Mouse (Mus musculus): ENCODE results near the gene Tob1. TPM values are rescaled to one million over a fixed set of nuclear protein-coding genes. Genes with fewer than 3 reads are reported as not detected.

Gene Tob1
- 10 to 100 TPM; 47.5 to 50.4 TPM for total RNA-seq (2021)
- long read RNA-seq, experiment 1, transcript Tob1-201 (2 exons, 2,288 nt) = major isoform, 65 of 66 reads
- long read RNA-seq, experiment 1, partial matches to known transcripts = 0 of 66 reads
- long read RNA-seq, experiment 1, other reads (novel, unspliced or antisense) = 1 of 66 reads
- long read RNA-seq, experiment 2, transcript Tob1-201 (2 exons, 2,288 nt) = major isoform, 32 of 35 reads
- long read RNA-seq, experiment 2, partial matches to known transcripts = 3 of 35 reads
- long read RNA-seq, experiment 2, other reads (novel, unspliced or antisense) = 0 of 35 reads

DNA sequence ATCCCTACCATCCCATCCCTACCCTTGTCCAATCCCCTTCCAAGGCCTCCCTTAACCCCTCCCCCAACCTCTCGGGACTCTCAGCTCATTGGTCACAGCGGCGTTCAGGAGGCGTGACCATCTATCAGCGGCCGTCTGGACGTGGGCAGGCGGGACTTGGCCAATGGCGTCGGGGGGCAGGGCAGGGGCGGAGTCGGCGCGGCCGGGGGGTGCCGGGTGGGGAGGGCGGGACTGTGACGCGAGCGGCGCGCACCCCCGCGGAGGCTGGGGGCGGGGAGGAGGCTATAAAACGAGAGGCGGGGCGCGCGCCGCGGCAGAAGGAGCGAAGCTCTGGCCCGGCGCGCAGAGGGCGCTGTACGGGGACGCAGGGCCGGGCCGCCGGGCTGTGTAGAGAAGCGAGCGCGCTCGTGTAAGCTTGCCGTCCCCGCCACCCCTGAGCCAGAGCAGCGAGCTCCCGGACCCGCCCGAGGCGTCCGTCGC is at the start of gene Tob1:
Tob1 (plus strand) TSS at position 331 of the 480 bp plus-strand sequence.
- DNase-seq = peak; percentile 96 to 99

DNA sequence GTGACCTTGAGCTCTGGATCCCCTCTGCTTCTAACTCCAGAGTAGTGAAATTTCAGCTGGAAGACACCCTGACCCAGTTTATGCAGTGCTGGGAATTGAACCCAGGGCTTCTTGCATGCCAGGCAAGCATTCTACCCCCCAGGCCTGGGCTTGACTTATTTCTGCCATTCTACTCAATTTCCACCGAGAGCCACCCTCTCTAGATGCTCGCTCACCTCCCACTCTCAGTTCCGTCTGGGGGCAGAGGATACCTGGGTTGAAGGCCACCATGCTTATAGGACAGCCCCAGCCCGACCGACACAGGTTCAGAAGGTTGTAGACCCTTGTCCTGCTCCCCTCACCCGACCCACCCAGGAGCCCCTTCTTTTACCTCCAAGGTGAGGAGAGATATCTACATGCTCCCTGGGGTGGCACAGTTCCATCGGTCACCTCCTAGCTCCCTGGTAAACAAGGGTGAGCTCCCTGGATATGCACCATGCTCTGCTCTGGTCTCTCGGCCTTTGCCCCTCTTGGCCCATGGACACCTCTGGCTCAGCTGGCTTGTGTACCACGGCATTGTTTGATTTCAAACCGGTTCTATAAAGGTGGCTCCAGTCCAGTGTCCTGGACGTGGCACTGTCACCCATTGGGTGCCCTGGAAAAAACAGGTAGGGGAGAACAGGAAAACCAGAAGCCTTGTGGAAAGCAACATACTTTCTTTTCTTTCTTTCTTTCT is 49.2 kb upstream of the Tob1 start:
- no peak for DNase-seq

DNA sequence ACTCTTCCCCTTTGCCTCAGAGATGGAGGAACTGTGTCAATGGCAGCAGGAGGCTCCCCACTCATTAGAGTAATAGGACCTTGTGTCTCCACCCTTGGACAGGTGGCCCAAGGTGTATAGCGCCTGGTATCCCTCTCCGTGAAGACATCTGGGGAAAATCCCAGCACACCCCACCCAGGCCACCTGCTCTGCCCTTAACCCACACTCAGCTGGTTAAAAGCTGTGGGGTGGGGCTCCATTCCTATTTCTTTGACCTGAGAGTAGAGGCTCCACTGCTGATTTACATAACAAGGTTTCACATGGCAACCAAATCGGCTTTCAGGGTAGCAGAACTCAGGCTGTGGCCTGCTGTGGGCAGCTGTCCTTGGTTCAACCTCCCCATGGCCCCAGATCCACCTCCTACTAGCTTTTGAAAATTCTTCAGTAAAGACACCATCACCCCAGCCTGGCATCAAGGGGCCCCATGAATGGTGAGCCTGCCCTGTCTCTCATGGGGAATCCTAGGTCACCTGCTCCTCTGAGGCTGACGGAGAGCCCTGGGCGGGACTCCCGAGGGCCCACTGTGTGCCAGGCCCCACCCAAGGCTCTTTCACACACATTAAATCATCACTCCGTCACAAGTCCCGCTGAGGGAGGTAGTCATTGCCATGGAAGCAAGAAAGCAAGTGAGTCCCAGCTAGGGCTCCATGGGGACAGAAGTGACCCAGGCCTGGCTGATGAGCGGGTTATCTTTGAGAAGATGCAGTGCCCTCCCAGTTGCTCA is 48.1 kb upstream of the Tob1 start:
- no peak for DNase-seq

DNA sequence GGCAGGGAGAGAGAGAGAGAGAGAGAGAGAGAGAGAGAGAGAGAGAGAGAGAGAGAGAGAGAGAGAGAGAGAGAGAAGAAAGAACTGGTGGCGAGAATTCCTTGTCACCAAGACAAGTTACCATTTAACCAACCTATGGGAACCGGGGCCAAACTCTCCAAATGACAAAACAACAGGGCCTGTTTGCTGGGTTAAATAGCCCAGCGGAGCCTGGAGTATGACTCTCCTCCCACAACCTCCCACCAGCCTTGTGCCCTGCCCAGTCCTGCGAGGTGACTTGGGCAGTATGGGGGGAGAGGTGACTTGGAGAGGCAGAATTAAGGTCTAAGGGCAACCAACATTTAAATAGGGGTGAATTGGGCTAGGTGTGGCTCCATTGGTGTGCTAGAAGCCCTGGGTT is 45.5 kb upstream of the Tob1 start:
- no peak for DNase-seq

DNA sequence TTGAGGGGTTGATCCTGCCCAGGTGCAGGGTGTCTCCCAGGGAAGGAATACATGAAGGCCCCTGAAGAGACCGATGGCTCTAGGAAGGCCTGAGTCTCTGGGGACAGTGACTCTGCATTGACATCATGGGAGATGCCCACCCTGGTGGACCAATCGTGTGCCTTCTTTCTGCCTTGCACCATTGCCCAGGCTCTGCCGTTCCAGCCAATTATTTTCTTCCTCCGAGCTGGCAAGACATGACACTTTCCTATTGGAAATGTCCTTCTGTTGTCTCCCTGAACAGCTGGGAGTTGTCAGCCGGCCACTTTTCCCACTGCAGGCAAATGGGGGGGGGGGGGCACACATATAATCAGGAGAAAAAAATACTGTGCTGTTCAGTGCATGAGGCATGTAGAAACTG is 43.0 kb upstream of the Tob1 start:
- DNase-seq = no peak

DNA sequence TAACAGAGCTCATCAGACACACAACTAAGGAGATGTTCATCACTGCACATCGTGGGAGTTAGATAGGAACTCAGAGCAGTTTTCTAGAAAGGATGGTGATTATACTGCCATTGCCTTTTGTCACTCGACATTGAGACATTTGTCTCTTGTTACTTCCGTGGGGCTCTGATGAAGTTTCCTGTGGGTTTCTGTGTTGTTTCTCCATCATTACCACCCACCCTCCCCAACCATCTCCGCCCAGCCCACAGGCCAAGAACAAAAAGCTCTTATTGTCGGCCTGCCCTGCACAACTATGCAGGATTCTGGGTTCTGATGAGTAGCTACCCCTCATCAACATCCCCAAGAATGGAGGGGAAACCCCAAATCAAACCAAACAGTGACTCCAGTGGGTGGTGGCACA is 41.7 kb upstream of the Tob1 start:
- no peak for DNase-seq

DNA sequence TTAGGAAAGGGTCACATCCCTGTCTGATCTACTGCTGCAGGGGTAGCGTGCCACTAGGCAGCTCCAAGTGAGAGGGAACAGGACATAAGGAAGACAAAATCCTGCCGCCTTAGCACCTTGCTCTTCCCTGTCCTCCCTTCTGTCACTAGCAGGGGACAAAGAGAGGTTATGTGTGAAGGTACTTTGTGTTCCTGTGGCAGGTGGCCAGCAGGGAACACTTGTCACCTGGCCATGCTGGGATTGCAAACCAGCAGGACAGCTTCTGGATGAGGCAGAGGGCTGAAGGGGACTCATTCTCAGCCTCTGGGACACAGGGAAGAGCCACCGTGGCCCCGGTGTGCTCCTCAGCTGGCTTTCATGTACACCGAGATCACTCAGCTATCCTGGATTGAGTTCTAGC is 39.6 kb upstream of the Tob1 start:
- peak in 1 of 2 experiments; percentile 42 for DNase-seq

DNA sequence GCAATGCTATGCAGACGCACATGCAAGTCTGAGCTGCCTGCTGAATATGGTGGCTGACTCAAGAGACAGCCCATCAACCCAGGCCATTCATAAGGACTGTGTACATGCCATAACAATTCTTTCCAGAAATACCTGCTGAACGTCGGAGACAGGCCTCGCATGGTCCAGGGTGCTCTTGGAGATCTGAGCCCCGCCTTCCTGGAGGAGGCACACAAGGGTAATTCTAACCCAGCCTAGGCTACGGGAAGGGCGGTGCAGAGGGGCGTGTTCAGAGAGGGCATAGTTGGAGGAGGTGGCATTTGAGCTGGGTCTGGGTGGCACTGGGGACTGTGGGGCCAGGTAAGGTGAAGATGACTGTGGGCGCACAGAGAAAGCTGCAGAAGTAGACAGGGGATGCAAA is 39.1 kb upstream of the Tob1 start:
- DNase-seq = no peak

DNA sequence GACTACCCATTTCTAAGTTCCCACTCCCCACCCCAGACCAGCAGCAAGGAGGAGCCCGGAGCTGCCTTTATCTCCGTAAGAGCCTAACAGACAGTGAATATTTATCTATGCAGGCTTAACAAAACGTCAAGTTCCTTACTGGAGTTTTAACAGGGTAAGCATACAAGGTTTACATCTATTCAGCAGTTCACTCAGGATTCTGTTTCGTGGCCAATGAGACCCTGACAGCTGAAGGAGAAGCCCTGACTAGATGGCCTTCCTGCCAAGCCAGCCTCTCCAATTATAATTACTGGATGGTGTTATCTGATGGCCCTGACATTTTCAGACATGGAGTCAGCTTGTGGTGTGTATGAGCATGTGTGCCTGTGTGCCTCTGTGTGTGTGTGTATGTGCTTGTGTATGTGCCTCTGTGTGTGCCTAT is 37.5 kb upstream of the Tob1 start:
- no peak for DNase-seq

DNA sequence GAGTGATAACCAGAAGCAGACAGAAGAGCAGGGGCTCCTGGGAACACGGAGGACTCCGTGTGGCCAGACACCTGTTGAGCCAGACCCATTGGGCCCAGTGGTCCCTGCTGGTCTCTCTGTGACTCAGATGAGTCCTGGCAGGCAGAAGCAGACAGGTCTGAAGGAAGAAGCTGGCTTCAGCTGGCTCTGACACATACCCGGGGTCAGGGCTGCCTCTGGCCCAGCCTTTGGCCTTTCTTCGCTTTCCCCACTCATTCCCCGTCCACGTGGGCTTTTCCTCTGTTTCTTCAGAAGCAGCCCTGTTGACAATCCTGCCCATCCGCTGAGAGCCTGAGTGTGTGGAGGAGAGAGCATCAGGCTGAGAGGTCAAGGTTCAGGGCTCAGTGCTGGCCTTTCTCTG is 36.0 kb upstream of the Tob1 start:
- no peak for DNase-seq

DNA sequence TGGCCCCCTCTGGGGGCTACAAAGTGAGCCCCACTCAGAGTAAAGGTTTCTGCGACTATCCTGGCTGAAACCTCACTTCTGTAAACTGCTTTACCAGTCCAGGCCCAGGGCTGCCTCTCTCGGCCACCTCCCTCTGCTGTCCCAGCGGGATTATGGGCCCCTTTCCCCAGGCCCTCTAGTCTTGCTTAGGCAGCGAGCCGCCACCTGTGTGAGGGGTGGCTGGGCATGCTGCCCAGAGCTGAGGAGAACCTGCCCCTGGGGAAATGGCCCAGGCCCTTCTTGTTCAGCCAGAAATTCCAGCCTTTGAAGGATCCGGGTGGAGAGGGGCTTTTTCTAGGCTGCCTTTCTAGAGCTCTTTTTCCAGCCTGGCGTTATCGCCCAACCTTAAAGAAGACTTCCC is 35.6 kb upstream of the Tob1 start:
- no peak for DNase-seq

DNA sequence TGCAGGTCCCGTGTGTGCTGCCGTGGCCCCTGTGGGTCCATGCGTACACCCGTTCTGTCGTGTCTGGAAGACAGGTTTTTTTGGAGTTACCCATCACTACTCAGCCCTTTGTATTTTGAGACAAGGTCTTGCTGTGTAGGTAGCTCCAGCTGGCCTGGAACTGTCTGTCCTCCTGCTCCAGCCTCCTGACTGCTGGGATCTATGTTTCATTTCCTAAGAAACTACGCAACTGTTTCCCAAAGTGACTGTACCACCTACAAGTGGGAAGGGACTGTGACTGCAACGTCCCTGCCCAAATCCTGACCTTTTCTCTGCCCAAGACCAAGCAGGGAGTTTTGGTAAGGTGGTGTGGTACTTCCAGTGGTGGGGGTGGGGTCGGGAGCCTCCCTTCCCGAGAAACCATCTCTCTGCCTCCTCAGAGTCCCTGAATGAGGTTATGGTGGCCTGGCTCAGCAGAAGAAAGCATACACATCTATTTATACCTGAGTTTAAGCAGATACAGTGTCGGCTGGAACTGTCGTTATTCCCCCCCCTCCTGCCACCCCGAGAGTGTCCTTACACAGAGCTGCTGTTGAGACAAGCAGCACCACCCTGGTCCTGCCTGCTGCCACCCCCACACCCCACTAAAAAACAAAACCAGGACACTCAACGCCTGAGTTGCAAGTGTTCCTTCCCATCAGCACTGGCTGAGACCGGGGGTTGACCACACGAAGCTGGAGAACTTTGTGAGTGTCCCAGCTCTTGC is 33.2 kb upstream of the Tob1 start:
- DNase-seq = no peak

DNA sequence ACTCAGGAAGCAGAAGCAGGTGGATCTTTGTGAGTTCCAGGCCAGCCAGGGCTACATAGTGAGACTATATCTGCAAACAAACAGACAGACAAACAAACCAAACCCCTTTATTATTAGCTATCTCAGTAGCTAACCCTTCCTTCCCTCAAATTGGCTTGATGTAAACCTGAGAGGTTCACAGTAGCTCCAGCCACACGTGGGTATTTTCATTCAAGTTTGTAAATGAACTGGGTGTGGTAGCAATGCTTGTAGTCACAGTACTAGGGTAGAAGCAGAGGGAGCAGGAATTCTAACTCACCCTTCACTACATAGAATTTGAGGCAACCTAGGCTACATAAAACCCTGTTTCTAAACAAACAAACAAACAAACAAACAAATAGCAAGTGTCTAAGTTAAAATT is 31.5 kb upstream of the Tob1 start:
- DNase-seq = no peak

DNA sequence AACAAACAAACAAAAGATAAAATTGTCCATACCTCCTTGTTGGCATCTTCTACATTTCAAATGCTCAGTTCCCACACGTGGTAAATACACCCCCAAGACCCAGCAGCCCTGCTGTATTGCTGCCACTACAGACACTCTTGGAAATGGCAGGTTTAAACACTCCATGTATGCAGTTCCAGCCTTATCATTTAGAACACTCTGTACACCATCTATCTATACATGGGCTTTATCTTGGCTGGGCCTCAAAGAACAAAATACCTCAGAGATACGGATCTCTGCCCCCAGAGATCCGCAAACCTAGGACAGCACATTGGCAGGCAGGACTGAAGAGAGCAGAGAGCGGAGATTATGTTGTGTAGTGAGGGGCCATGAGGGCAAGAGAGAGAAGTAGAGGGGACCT is 31.1 kb upstream of the Tob1 start:
- DNase-seq = no peak

DNA sequence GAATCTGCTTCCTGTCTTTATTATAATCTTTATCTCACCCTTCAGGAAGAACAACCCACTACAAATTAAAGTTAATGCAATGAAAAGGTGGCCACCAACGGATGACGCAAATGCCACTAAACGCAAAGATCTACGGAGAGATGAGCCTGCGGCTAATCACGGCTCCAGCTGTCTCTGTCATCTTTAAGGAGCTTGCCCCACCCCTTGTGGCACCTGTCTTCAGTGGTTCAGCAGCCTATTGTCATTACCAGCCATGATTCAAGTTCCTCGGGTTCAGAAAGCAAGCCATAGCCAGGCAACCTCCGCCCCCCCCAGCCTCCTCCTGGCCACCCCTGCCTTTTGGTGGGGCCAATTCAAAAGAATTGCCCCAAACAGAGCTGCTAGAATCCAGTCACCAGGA is 29.6 kb upstream of the Tob1 start:
- DNase-seq = no peak

DNA sequence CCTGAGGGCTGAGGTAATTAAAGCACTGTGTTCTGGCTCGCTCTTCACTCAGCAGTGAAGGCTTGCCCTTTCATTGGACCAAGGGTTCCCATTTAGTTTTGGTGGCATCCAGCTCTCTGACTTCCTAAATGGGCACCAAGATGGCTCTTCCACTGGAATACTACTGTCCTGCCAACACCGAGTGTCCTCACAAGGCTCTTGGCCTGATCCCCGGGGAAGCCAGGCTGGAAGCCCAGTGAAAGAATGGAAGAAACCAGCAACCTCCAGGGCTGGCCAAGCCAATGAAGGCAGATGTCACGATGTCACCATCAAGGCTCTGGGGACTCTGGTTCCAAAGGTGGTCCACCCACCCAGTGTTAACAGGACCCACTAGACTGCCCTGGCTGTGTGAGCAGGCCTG is 28.5 kb upstream of the Tob1 start:
- peak; percentile 54 to 65 for DNase-seq

DNA sequence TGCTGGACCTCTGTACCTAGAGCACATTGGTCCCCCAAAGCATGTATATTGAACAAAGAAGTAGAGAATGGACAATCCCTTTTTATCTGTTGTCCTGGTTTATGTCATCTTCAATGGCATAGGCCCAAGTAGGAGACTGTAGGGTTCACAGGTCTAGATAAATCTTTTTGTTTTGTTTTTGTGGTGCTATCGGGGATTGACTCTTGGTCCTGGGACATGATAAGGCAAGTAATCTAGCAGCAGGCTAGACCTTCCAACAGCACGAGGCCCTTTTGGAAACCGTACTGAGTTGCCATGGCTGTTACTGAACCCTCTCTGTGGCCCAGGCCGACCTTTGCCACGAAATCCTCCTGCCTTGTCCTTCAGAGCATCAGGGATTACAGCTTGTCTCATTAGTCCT is 28.1 kb upstream of the Tob1 start:
- DNase-seq = no peak

DNA sequence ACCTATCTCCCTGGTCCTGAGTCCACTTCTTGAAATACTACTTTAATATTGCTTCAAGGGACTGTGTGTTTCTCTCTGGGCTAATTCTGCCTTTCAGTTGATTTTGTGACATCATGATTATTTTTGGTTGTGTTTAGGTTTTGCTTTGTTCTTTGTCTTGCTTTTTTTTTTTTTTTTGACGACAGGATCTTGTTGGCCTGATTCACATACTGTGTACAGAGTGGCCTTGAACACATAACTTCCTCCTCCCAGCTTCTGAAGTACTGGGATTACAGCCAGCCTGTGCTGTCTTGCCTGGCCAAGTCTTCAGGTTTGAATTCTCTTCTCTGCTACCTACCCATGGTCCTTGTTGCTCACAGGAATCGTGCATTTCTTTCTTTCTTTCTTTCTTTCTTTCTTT is 27.6 kb upstream of the Tob1 start:
- DNase-seq = no peak

DNA sequence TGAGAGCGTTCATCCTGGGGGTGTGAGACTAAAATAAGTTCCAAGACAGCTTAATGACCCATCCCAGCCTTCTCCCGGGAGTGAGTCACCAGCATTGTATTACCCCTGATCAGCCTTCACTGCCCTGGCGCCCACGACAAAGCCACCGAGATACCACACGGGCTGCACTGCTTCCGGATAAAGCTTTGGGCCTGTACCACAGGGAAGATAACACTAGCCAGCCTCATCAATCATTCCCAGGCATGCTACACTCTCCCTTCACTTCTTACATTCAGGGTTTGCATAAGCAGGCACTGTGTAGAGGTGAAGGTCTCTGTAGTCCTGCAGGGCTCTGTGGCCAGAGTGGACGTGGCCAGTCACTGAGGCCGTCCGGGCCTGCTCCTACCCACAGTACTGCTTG is 21.7 kb upstream of the Tob1 start:
- DNase-seq = no peak

DNA sequence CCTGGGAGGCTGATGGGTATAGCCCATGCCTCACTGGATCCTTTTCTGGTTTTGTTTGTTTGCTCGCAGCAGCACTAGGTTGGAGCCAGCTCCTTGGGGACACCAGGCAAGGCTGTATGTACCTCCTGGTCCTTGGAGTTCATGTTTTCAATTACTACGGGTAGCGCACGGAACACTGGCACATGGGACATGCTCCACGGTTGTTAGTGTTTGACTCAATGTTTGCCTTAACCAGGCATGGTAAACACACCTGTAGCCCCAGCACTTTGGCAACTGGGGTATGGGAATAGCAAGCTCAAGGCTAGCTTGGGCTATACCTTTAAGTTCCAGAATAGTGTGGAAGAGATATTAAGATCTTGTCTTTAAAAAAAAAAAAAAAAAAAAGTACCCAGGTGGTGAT is 20.6 kb upstream of the Tob1 start:
- DNase-seq = no peak

DNA sequence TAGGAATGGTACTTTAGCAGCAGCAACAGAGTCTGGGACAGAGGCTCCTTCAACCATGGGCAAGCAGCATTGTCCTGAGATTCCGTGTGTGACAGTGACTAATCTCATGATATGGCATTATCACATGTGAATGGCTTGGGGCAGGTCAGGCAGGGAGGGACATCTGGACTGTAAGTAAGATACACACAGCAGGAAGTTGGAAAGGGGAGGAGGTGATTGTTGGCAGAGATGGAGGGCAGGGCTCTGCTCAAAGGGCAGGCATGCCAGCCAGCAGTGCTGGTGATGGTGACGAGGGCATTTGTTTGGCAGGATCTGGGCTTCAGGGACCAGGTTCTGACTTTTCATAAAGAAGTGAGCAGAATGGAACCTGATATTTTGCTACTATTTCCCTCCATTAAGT is 18.1 kb upstream of the Tob1 start:
- DNase-seq = peak; percentile 24 to 66

DNA sequence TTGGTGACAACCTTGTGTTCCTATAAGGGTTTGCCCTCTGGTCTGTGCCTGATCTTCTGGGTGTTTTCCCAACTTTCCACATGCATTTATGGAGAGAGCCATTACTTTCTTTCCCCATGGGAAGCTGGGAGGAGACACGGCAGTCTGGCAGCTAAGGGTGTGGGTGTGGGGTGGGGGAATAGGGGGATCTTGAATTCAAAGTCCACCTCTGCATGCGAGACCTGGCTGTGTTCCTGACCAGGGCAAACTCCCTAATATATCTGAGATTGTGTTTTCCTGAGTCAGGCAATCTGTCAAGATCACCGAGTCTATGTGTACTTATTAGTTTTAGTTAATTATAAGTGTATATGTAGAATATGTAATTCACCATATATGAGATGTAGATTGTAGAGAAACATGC is 14.9 kb upstream of the Tob1 start:
- DNase-seq = no peak
